Mouse (Mus musculus): ENCODE measurements around the gene Raly. TPM values are rescaled to one million over a fixed set of nuclear protein-coding genes. Genes with fewer than 3 reads are reported as not detected.

The Raly gene
- polyA plus RNA-seq, 1 experiment from 2014 or later = 56.1 TPM

DNA sequence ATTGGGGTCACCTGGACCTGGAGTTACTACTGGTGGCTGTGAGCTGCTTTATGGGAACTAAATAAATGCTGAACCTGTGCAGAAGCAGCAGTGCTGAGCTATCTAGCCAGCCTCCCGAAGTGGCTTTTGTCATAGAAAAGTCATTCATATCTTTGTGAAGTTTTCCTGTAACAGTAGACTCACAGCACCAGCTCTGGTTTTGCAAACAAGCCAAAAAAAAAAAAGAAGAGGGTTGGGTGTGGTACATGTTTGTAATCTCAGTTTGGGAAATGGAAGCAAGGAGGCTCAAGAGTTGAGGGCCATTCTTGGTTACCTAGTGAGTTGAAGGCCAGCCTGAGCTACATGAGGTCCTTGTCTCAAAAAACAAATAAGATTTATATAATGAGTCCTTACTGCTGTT, 29.4 kb downstream of the Raly start:
- no peak for DNase-seq (ENCODE audit: extremely low spot score, low spot score)
- no peak overlapping the region for H3K27ac ChIP-seq
- WGBS = 88% methylated on average over 1 of the region's 1 CpGs
- H3K9me3 ChIP-seq = no peaks in the 10 kb centered on the region
- H3K4me3 ChIP-seq = no peak overlapping the region
- peaks cover 22% of the 10 kb centered on the region for H3K36me3 ChIP-seq (replicated peaks)
- no peaks in the 10 kb centered on the region for H3K27me3 ChIP-seq (ENCODE audit: poor library complexity, severe bottlenecking)
- H3K4me1 ChIP-seq = peaks cover 19% of the 10 kb centered on the region

DNA sequence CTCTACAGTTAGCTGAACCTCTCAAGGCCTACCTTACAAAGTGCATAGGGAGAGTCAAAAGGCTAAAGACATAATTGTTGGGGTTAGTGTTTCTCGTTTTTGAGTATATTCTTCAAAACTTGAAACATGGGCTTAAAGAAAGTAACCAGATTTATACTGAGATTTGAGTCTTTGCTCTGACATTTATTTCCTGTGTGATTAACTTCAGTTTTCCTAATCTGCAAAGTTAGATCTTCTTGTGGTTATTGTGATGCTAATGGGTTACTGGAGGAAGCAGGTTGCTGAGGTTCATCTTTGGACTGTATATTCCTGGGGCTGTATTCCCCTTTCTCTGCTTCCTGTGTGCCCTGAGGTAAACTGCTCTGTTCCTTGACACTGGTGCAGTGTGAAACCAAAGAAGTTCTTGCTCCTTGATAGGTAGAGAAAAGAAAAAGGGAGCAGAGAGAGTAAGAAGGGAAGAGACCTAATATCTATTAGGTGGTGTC, 35.2 kb downstream of the Raly start:
- WGBS = 91% methylated on average over 1 of the region's 1 CpGs
- H3K27me3 ChIP-seq (ENCODE audit: poor library complexity, severe bottlenecking) = no peaks in the 10 kb centered on the region
- no peak for DNase-seq (ENCODE audit: extremely low spot score, low spot score)

GRCm38 (mm10) chr2:154827521-154827920, 36.6 kb downstream of the Raly start:
- 86% methylated on average over 4 of the region's 4 CpGs for WGBS
- Histone ChIP-seq H3K9me3 (no peaks in the 10 kb centered on the region), H3K4me1 (peaks cover 12% of the 10 kb centered on the region; the same call in 1 of the 2 replicates), H3K4me3 (no peak overlapping the region), H3K36me3 (replicated peaks) (peaks cover 27% of the 10 kb centered on the region), H3K27ac (no peak overlapping the region), H3K27me3 (ENCODE audit: poor library complexity, severe bottlenecking) (no peaks in the 10 kb centered on the region)
- no peak for DNase-seq (ENCODE audit: extremely low spot score, low spot score)

More for the DNA sequence above, 35.2 kb downstream of the Raly start:
- Histone ChIP-seq H3K4me1 (peaks cover 12% of the 10 kb centered on the region; the same call in 1 of the 2 replicates), H3K9me3 (no peaks in the 10 kb centered on the region), H3K36me3 (replicated peaks) (peaks cover 31% of the 10 kb centered on the region), H3K4me3 (no peak overlapping the region), H3K27ac (no peak overlapping the region)

- peaks cover 62% of the 10 kb centered on the region for H3K36me3 ChIP-seq (replicated peaks)
- no peak overlapping the region for H3K4me3 ChIP-seq
- no peak overlapping the region for H3K27ac ChIP-seq
- H3K4me1 ChIP-seq = peaks cover 4% of the 10 kb centered on the region; the same call in 1 of the 2 replicates
- H3K9me3 ChIP-seq = peaks cover 16% of the 10 kb centered on the region; the same call in 1 of the 2 replicates
- 87% methylated on average over 4 of the region's 4 CpGs for WGBS
- DNase-seq (ENCODE audit: extremely low spot score, low spot score) = no peak
- no peaks in the 10 kb centered on the region for H3K27me3 ChIP-seq (ENCODE audit: poor library complexity, severe bottlenecking)
These were observed 41.6 kb downstream of the Raly start for GRCm38 (mm10) chr2:154832471-154832870.

- H3K27ac ChIP-seq = no peak overlapping the region
- DNase-seq (ENCODE audit: extremely low spot score, low spot score) = no peak
- H3K4me1 ChIP-seq = peaks cover 4% of the 10 kb centered on the region; the same call in 1 of the 2 replicates
- H3K27me3 ChIP-seq (ENCODE audit: poor library complexity, severe bottlenecking) = no peaks in the 10 kb centered on the region
- peaks cover 72% of the 10 kb centered on the region for H3K36me3 ChIP-seq (replicated peaks)
- peaks cover 24% of the 10 kb centered on the region for H3K9me3 ChIP-seq
- 94% methylated on average over 6 of the region's 6 CpGs for WGBS
- H3K4me3 ChIP-seq = no peak overlapping the region
These were observed 43.4 kb downstream of the Raly start for GRCm38 (mm10) chr2:154834149-154834865.

GRCm38 (mm10) chr2:154836537-154836936, 45.6 kb downstream of the Raly start:
- 93% methylated on average over 2 of the region's 2 CpGs for WGBS

GRCm38 (mm10) chr2:154848086-154848485, 57.2 kb downstream of the Raly start:
- no peaks in the 10 kb centered on the region for H3K9me3 ChIP-seq
- no peak overlapping the region for H3K4me3 ChIP-seq
- H3K36me3 ChIP-seq (replicated peaks) = peaks cover 64% of the 10 kb centered on the region
- no peak for DNase-seq (ENCODE audit: extremely low spot score, low spot score)
- peaks cover 1% of the 10 kb centered on the region; the same call in 1 of the 2 replicates for H3K4me1 ChIP-seq
- H3K27ac ChIP-seq = no peak overlapping the region
- no peaks in the 10 kb centered on the region for H3K27me3 ChIP-seq (ENCODE audit: poor library complexity, severe bottlenecking)

More at GRCm38 (mm10) chr2:154836537-154836936, 45.6 kb downstream of the Raly start:
- peaks cover 43% of the 10 kb centered on the region for H3K9me3 ChIP-seq
- DNase-seq (ENCODE audit: extremely low spot score, low spot score) = no peak
- H3K36me3 ChIP-seq (replicated peaks) = peaks cover 85% of the 10 kb centered on the region
- no peaks in the 10 kb centered on the region for H3K27me3 ChIP-seq (ENCODE audit: poor library complexity, severe bottlenecking)
- no peak overlapping the region for H3K27ac ChIP-seq
- H3K4me3 ChIP-seq = no peak overlapping the region
- no peaks in the 10 kb centered on the region for H3K4me1 ChIP-seq

DNA sequence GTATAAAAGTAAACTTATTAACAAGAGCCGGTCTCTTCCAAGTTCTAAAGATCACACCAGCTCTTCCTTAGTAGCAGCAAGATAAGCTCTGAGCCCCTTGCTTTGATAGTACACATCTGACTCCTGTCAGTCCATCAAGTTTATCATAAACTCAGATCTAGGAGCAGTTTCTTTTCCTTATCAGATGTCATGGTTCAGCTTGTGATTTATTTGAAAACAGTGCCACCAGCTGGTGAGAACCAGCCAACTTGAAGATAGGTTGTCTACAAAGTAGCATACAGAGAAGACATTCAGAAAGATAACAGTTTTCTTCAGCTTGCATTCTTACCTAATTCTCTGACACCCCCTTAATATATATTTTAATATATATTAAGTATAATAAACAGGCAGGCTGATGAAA, 64.5 kb downstream of the Raly start:
- Histone ChIP-seq H3K36me3 (replicated peaks) (peaks cover 46% of the 10 kb centered on the region), H3K9me3 (no peaks in the 10 kb centered on the region), H3K4me3 (no peak overlapping the region), H3K4me1 (peaks cover 6% of the 10 kb centered on the region; the same call in 1 of the 2 replicates), H3K27ac (no peak overlapping the region), H3K27me3 (ENCODE audit: poor library complexity, severe bottlenecking) (no peaks in the 10 kb centered on the region)
- 96% methylated on average over 1 of the region's 1 CpGs for WGBS
- no peak for DNase-seq (ENCODE audit: extremely low spot score, low spot score)

GRCm38 (mm10) chr2:154863672-154864071, 72.8 kb downstream of the Raly start:
- WGBS = 94% methylated on average over 13 of the region's 13 CpGs
- H3K4me3 ChIP-seq = no peak overlapping the region
- no peaks in the 10 kb centered on the region for H3K9me3 ChIP-seq
- peaks cover 100% of the 10 kb centered on the region for H3K36me3 ChIP-seq (replicated peaks)
- DNase-seq (ENCODE audit: extremely low spot score, low spot score) = no peak
- no peaks in the 10 kb centered on the region for H3K27me3 ChIP-seq (ENCODE audit: poor library complexity, severe bottlenecking)
- no peaks in the 10 kb centered on the region for H3K4me1 ChIP-seq
- no peak overlapping the region for H3K27ac ChIP-seq

- H3K27me3 ChIP-seq (ENCODE audit: poor library complexity, severe bottlenecking) = no peaks in the 10 kb centered on the region
- 90% methylated on average over 3 of the region's 3 CpGs for WGBS
- no peaks in the 10 kb centered on the region for H3K9me3 ChIP-seq
- DNase-seq (ENCODE audit: extremely low spot score, low spot score) = no peak
- no peak overlapping the region for H3K27ac ChIP-seq
- H3K4me1 ChIP-seq = no peaks in the 10 kb centered on the region
- no peak overlapping the region for H3K4me3 ChIP-seq
- H3K36me3 ChIP-seq (replicated peaks) = peaks cover 100% of the 10 kb centered on the region
These were observed 74.8 kb downstream of the Raly start for GRCm38 (mm10) chr2:154865696-154866095.

GRCm38 (mm10) chr2:154868106-154868505, 77.2 kb downstream of the Raly start:
- WGBS = 91% methylated on average over 1 of the region's 1 CpGs
- Histone ChIP-seq H3K27me3 (ENCODE audit: poor library complexity, severe bottlenecking) (no peaks in the 10 kb centered on the region), H3K9me3 (no peaks in the 10 kb centered on the region)

GRCm38 (mm10) chr2:154869954-154870641, 79.2 kb downstream of the Raly start:
- no peak overlapping the region for H3K27ac ChIP-seq
- no peak for DNase-seq (ENCODE audit: extremely low spot score, low spot score)
- peaks cover 97% of the 10 kb centered on the region for H3K36me3 ChIP-seq (replicated peaks)
- no peaks in the 10 kb centered on the region for H3K27me3 ChIP-seq (ENCODE audit: poor library complexity, severe bottlenecking)
- no peaks in the 10 kb centered on the region for H3K4me1 ChIP-seq
- H3K4me3 ChIP-seq = no peak overlapping the region
- H3K9me3 ChIP-seq = no peaks in the 10 kb centered on the region

More at GRCm38 (mm10) chr2:154868106-154868505, 77.2 kb downstream of the Raly start:
- no peak overlapping the region for H3K4me3 ChIP-seq
- H3K36me3 ChIP-seq (replicated peaks) = peaks cover 97% of the 10 kb centered on the region
- no peak overlapping the region for H3K27ac ChIP-seq
- H3K4me1 ChIP-seq = no peaks in the 10 kb centered on the region
- DNase-seq (ENCODE audit: extremely low spot score, low spot score) = no peak

- H3K9me3 ChIP-seq = no peaks in the 10 kb centered on the region
- H3K27ac ChIP-seq = no peak overlapping the region
- H3K4me3 ChIP-seq = no peak overlapping the region
- 94% methylated on average over 2 of the region's 2 CpGs for WGBS
- DNase-seq (ENCODE audit: extremely low spot score, low spot score) = no peak
- peaks cover 97% of the 10 kb centered on the region for H3K36me3 ChIP-seq (replicated peaks)
- H3K4me1 ChIP-seq = no peaks in the 10 kb centered on the region
- H3K27me3 ChIP-seq (ENCODE audit: poor library complexity, severe bottlenecking) = no peaks in the 10 kb centered on the region
These were observed 85.7 kb downstream of the Raly start for GRCm38 (mm10) chr2:154876621-154877020.
